Mouse (Mus musculus) kidney, postnatal 25 days (tissue): ENCODE results near the gene Numbl.

ENCODE experiments used
- DNase-seq, 2 experiments: peaks; one replicate each; pipeline ENCODE4 v3.0.0; 2021; ENCODE audit warnings: mixed read lengths in 2 of 2

Numbl gene

DNA sequence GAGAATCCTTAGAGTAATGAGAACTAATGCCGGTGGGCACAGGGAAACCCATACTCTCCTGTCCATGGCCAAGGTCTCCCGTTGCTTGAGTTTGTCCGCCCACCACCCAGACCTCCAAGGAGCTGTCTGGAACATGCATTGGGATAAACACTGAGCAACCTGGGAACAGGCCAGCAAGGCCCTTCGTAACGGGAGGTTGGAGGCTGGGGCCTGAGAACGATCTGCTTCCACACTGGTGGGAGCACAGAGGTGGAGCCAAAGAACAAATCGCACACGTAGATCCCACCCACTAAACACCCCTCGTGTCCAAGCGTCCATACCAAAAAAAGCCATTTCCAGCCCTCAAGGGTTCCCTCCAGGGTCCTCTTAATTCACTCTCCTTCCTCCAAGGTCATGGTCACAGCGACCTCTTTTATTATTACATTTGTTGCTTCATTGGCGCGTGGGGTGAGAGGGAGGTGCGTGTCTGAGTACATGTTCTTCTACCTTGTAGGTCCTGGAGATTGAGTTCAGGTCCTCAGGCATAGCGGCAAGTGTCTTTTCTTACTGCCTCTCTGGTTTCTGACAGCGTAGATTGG is 39.9 kb downstream of the Numbl start:
- DNase-seq, result no peak

DNA sequence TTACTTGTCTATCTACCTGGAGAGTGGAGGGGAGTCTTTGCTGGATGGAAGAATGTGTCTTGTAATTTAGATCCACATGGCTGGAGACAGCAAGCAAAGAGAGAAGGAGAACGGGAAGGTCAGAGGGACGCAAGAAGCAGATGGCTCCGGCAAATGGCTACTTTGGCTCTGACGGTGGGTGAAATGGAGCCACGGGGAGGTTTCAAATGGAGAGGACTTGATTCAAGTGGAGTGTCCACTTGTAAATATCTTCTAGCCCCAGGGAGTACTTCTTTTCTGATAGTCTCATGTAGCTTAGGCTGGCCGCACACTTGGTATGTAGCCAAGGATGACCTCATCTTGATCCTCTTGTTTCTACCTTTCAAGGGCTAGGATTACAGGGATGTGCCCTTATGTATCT is 40.6 kb downstream of the Numbl start:
- no peak for DNase-seq

DNA sequence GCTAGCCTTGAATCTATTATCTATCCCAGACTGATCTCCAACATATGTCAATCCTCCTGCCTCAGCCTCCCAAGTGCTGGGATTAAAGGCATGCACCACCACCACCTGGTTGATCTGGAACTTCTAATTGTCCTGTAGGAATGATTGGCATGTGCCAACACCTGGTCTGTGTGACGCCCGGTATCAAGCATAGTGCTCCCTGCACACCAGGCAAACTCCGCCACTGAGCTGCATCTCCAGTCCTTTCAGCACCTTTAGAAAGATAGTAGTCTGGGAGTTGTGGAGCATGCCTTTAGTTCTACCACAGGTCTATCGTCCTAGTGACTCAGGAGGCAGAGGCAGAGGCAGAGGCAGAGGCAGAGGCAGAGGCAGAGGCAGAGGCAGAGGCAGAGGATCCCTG is 42.1 kb downstream of the Numbl start:
- no peak for DNase-seq

DNA sequence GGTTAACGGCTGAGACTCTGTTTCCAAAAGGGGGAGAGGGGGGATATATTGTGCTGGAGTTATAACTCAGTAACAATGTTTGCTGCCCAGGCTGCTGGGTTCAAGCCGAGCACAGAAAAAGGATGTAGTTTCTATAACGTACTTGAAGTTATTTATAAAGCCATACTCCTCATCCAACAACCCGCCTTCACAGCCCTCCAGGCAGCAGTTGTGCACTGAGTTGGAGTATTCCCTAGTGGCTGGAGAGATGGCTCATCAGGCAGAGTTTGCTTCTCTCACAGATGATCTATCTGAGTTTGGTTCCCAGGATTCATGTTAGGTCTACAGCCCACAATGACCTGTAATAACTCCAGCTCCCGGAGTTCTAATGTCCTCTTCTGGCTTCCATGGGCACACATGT is 42.6 kb downstream of the Numbl start:
- no peak for DNase-seq

DNA sequence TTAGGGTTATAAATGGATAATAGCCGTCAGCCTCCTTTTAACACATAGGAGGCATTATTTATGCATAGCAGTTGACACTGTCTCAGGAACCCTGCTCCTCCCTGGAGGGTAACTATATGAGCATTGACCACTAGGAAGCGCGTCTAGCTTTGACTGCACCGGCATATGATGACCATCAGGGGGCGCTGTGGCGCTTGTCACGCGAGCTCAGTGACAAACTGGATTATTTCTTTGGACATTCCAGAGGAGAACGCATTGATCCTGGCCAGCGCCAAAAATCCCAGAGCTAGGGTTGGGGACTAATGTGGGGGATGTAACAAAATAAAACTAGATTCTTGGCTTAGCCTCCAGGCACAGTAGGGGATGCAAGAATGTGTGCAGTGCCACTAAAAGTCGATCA is 43.9 kb downstream of the Numbl start:
- DNase-seq, result peak; percentile 76 to 78

DNA sequence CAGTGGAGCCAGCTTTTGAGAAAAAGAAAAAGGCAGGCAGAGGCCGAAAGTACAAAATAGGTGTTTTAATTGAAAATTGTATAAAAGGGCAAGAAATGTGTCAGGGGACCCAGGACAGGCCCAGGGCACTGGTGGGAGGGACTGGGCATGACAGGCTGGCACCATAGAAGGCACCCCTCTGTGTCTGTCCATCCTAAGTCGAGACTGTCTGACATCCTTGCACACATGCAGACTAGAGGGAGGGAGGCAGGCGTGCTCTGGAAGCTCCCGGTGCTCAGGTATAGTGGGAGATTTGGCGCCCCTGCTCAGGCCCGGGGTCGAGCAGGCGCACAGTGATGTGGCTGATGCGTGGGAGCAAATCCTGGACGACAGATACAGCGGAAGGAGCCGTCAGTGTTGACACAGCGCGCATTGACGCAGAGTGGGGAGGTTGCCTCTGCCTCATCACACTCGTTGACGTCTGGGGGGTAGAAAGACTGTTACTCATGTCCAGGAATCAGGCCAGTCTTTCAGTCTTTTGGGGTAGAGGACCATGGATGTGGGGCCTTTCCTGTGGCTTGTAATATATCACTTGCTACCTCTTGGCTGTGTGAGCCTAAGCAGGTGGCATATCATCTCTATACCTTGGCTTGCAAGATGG is 47.0 kb downstream of the Numbl start:
- no peak for DNase-seq

DNA sequence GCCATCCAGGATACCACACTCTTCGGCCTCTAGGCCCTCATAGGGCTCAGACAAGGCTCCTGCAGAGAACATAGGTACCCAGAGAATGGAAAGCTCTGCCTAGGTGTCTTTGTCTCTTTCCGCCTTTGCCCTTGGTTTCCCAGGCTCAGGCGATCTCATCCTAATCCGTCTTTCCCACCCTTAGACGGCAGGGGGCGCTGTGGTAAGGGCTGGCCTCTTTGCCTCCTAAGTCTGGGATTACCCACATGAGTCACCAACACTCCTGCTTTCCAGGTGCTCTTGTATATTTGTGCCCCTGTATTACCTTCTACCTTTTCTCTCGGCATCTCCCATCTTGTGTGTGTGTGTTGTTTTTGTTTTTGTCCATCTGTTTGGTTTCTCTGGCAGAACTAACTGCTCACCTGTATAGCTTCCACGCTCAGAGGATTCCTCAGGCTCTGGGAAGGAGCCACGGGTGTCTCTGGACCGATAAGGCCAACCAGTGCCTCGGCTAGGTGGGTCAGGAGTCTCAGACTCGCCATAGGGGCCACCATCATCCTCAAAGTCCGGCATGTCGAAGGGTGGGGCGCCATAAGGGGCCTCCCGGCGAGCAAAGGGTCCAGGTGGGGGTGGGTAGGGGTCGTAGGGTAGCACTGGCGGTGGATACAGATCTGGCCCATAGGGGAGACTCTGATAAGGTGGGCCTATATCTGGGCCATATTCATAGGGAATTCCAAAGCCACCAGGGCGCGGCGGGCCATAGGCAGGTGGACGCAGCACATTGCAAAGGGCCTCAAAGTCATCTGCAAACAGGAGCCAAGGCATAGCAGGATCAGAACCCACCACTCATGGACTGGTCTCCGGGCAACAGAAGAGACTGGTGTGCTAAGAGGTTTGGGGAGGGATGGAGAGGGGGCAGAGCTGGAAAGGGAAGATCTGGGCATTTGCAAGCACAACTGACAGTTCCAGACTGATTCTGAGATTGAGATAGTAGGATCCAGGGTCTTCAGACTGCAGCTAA is 48.2 kb downstream of the Numbl start:
- peak in 1 of 2 experiments; percentile 59 for DNase-seq

DNA sequence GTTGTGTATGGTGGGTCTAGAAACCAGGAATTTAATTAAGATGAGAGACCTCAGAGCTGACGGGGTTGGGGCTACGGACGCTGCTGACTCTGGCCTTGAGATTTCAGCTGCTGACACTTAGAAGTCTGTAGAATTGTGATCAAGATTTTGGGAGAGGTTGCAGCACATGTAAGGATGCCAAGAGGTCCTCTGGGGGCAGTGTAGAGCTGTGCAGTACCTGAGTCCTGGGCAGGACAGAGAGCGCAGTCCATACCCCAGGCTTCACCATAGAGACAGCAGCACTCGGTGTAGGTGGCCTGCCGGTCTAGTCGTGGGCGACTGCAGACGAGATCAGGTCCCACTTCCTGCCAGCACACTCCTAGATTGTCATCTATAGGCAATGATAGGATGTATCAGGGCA is 49.3 kb downstream of the Numbl start:
- peak in 1 of 2 experiments; percentile 39 for DNase-seq

DNA sequence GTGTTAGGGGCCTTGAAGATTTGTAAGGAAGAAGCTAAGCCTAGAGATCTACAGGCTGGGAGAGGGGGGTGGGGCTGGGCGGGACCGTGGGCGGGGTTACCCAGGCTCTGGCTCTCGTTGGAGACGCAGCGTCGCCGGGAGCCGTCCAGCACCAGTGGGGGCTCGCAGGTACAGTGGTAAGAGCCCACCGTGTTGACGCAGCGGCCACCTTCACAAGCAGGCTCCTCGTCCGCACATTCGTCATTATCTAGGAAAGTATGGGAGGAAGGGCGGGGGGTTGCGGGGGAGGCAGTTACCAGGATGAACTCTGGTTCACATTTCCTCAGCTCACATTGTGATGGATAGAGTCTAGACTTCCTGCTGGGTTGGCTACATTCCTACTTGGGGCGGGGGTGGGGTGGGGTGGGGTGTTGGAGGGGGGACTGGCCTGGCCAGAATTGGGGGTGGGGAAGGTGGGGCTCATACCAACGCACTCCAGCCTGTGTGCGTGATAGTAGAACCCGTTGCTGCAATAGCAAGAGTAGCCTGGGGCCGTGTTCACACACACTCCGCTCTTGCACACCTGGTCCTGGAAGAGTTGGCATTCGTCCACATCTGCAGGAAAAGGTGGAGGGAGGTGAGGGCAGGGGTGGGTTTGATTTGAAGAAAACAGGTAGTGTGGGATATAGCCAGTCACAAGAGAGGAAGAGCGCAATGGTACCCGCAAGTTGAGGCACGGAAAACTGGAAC is 50.8 kb downstream of the Numbl start:
- DNase-seq, result peak; percentile 58 to 74

DNA sequence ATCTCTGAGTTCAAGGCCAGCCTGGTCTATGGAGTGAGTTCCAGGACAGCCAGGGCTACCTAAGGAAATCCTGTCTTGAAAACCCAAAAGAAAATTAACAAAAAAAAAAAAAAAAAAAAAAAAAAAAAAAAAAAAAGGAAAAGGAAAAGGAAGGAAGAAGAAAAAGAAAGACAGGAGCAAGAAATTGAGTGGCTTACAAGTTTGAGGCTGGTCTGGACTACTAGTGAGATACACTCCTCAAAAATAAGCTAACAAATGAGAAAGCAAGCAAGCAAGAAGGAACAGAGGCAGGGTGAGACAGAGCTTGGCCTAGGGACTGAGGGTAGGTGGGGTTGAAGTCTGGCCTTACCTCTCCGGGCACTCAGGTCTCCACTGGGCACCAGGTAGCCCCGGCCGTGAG is 51.6 kb downstream of the Numbl start:
- no peak for DNase-seq

DNA sequence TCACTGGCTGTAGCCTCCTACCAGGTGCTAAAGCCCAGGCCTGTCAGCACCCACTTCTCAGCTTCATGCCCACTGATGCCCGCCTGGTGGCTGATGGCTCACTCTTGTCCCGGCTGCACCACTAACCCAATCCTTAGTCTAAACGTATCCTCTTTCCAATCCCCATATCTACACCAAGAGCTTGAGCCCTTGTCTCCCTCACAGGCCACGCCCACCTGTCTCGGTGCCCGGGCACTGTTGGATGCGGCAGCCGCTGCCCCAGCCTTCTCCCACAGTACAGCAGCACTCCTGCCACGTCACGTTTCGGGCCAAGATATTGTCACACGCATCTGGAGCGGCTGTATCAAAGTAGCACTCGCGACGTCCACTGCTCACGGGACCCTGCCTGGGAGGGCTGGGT is 52.1 kb downstream of the Numbl start:
- peak; percentile 50 to 69 for DNase-seq

DNA sequence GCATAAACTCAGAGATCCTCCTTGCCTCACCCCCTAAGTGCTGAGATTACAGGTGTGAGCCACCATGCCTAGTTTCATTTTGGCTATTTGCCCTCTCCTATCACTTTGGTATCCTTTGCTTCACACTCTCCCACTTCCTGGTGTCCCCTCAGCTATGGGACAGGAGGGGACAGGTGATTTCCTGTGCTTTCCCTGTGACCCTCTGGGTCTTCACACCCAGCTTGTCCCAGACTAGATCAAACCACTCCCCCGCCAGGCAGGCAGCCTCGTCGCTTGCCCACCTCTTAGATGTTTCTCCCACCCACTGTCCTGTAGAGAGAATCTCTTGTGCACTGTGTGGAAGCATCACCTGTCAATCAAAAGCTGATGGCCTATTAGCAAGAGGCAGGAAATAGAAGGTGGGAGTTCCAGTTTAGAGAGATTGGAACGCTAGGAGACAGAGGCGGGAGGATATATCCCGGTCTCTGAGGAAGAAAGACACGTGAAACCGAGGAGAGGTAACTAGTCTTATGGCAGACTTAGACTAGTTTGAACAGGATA is 52.8 kb downstream of the Numbl start:
- DNase-seq, result no peak

DNA sequence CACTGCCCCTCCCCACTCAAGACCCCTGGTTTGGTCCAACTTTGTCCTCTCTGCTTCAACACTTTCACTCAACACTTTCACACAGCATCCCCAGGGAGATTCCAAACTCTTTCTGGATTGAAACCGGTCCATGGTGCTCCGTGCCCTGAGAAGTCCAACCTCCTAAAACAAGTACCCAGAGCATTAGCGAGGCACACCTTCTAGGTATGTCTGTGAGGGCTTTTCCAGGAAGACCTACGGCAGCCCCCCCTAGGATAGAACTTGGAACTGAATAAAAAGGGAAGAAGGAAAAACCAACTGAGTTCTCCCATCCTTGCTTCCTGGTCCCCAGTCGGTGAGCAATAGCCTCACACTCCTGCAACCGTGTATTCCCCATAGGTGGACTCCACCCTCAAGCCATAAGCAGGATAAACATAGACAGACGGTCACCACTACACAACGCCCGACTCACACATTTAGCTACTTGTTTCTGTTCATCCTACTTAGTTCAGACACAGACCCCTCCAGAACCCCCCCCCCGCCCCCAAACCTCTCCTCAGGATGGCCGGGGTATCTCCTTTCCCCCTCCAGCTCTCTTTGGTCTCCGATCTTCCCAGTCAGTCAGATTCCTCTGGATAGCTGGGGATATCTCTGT is 53.5 kb downstream of the Numbl start:
- DNase-seq, result no peak

DNA sequence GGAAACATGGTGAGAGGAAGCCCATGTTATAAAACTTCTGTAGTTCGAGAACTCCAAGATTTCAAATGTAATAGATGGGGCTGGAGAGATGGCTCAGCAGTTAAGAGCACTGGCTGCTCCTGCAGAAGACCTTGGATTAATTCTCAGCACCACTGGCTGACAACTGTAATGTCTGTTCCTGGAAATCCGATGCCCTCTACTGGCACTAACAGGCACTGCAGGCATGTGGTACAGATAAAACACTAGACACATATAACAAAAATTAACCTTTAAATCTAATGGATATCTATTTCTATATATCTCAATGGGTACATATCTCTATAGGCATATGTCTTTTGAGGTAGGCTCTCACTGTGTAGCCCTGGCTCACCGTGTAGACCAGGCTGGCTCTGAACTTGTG is 56.2 kb downstream of the Numbl start:
- no peak for DNase-seq

DNA sequence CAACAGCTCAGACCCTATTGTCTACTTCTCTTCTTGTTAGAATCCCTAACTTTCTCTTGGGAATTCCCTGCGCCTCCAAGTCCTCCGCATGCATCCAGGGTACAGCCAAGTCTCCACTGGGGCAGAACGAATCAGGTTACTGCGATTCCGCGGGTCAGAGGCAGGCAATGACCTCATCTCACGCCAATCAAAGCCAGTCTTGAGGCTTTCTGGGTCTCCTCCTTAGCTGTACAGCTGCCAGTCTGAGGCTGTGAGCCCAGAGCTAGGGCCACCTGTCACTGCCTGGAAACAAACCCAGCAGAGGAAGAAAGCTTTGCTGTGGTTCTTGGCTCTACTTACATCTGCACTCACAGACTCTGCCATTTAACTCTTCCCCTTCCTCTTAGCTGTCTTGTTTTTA is 57.7 kb downstream of the Numbl start:
- DNase-seq, result peak; percentile 37 to 76

DNA sequence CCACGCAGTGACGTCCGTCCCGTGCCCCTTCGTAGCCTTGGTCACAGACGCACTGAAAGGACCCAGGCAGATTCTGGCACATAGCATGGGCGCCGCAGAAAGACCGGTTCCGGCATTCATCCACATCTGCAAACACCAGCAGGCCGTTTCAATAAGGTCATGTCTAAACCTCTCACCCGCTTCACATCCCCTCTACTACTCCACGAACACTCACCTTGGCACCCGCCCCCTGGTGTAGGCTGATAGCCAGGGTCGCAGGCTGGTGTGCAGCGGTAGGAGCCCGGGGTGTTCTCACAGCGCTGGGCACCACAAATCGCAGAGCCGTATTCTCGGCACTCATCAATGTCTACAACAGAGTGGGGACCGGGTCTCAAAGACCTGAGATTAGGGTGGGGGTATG is 61.2 kb downstream of the Numbl start:
- DNase-seq, result no peak

DNA sequence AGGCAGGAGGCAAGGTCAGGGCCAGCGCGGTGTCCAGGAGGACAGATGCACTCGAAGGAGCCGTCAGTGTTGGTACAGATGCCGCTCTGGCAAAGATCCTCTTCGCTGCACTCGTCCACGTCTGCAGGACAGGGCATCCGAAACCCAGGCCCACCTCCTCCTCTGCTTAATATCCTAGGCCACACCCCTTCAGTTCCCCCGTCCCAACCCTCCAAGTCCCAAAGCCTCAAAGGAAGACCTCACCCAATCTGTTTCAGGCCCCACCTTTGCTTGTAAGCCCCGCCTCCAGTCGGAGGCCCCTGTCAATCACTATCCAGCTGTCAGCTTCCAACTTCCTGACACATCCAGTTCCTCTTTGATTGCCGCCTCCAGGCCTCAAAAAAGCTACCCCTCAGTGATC is 64.1 kb downstream of the Numbl start:
- peak; percentile 21 to 54 for DNase-seq

DNA sequence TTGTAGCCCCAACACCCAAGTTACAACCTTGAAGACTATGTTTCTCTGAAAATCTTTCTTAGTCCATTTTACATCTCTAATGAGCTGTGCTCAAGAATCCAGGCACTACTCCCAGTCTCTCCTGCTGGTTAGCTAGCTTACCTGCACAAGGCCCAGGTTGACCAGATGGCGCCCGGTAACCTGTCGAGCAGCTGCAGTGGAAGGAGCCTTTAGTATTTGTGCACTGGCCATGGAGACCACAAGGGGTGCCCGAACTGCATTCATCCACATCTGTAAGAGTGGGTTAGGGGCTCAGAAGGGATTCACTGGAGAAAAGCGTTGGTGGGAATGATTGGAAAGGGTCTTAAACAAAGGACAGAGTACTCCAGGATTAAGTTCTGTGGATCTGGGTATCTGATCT is 64.8 kb downstream of the Numbl start:
- DNase-seq, result no peak

DNA sequence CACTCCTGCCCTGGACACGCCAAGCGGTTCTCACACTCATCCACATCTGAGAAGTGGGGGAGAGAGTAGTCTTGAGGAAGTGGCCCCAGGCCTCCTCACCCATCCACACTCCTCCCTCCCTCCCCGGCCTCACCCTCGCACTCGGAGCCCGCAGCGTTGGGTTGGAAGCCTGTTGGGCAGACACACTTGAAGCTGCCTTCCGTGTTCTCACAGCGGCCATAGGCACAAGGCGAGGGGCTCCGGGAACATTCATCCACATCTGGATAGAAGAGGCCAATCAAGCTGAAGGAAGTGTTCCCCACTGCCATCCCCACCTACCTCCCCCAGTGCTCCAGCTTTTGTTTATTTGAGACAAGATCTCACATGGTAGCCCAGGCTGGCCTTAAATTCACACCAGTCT is 65.9 kb downstream of the Numbl start:
- peak in 1 of 2 experiments; percentile 37 for DNase-seq

DNA sequence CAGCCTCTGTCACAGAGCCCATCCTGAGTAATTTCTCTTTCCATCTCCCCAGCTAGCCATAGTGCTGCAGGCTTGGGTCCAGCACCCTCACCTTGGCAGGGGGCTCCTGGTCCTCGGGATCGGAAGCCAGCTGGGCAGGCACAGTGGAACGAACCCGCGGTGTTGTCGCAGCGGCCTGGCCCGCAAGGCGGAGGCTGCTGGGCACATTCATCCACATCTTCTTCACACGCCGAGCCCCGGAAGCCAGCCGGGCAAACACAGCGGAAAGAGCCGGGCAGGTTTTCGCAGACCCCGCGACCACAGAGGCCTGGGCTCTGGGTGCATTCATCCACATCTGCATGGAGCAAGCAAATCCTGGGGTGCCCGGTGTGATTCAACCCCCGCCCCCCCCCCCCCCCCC is 66.7 kb downstream of the Numbl start:
- no peak for DNase-seq

DNA sequence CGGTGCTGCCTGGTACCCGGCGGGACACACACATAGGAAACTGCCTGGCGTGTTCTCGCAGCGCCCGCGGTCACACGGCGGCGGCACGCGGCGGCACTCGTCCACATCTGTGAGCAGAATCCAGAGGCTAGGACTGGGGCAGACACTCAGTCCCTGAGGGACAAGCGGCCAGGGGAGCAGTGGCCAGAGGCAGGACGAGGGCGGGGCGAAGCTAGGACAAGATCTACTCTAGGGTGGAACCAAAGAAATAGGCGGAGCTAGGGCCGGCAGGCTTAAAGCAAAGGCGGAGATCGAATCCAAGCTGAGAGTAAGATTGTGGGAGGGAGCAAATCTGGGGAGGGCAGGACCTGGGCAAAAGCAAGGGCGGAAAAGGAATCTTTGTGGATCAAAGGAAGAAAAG is 67.5 kb downstream of the Numbl start:
- peak; percentile 91 to 94 for DNase-seq
